Mouse (Mus musculus): ENCODE data around the gene Nmrk2.
A peak's percentile ranks its signal among the peaks of the same experiment; 100 is the strongest.

The Nmrk2 gene

DNA sequence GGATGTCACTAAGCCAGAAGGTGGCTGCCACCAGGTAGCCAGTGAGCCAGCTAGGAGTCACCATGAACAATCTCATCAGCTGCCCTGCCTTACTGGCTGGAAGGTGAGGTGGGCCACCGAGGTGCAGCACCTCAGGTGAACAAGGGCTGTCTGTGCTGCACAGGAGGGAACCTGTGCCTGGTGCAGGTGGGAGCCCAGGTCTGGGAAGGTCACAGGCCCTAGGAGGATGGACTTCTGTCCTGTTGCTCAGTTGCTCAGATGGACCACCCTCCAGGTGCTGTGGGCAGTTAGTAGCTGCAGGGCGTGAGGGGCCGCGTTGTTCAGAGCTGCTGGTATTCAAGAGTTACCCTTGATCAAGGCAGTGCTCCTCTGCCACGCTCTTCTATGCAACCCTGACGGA, 15.0 kb upstream of the Nmrk2 start:
- DNase-seq (ENCODE audit: low spot score in 2 of 2), result no peak

DNA sequence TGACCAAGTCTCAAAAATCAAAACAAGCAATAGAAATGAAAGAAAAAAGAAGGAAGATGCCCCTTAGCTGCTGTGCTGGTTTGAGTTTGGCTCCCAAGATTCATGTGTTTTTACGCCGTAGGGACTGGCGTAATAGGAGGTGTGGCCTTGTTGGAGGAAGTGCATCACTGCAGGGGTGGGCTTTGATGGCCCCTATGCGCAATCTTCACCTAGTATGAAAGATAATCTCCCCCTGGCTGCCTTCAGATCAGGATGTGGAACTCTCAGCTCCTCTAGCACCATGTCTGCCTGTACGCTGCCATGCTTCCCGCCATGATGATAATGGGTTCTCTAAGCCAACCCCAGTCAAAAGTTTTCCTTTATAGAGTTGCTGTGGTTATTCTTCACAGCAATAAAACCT, 14.4 kb upstream of the Nmrk2 start:
- DNase-seq (ENCODE audit: low spot score in 2 of 2), result no peak

DNA sequence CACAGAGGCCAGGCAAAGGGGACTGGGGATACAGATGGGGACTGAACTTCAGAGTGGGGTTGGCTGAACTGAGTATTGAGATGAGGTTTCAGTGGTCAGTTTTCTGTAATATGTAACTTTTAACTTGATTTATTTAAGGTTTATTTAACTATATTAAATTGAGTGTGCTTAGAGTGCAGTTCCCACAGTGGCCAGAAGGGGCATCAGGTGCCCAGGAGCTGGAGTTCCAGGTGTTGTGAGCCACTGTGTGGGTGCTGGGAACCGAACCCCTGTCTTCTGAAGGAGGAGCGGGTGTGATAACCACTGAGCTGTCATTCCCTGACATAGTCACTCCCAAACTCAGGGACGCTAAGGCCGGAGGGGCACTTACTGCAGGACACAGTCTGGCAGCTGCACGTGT, 8.3 kb upstream of the Nmrk2 start:
- no peak for DNase-seq (ENCODE audit: low spot score in 2 of 2)

- no peak for DNase-seq (ENCODE audit: low spot score in 2 of 2)
Measured at GRCm38 (mm10) chr10:81204137-81204536, 2.3 kb upstream of the Nmrk2 start.

DNA sequence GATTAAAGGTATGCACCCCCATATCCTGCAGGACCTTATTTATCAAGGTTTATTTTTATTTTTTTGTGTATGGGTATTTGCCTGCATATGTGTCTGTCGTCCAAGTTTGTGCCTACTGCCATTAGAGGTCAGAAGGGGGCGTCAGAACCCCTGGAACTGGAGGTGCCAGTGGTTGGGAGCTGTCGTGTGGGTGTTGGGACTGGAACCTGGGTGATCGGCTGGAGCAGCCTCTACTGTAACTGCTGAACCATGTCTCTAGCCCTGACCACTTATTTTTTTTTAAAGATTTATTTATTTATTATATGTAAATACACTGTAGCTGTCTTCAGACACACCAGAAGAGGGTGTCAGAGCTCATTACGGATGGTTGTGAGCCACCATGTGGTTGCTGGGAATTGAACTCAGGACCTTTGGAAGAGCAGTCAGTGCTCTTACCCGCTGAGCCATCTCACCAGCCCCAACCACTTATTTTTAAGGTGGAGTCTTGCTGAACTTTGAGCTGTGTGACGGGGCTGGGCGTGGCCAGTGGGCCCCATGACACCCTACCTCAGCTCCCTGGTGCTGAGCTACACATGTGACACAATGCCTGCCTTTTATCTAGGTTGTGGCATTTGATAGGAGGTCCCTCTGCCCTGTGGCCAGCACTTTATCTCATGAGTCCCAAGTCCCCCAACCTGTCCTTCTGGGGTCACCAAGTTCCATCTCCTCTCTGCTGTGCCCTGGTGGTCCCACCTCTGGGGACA, 1.3 kb upstream of the Nmrk2 start:
- DNase-seq (ENCODE audit: low spot score in 2 of 2), result no peak

DNA sequence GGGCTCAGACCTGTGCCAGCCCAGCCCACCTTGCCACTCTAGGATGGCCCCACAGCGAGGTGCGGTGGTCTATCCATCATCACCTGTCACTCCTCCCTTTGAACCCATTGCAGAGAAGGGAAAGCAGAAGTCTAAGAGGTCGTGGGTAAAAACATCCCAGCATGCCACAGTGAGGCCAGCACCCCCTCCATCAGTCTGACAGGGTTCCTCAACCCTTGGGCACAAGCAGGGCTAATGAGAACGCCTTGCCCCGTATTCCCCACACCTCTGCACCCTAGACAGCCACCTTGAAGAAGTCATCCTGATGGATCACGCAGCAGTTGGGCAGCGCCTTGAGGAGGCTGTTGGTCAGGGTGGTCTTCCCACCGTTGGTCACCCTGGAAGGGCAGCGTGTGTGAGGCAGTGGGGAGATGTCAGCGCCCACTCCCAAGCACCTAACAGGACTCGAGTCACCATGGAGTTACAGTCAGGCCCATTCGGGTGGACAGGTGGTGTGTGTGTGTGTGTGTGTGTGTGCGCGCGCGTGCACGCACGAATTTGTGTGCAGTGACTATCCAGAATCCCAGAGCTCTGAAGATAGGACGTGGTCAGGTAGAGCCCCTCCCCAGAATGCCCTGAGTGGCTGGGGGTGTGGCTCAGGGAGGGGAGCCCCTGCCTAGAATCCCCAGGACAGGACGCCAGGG, 1.1 kb downstream of the Nmrk2 start:
- no peak for DNase-seq (ENCODE audit: low spot score in 2 of 2)

DNA sequence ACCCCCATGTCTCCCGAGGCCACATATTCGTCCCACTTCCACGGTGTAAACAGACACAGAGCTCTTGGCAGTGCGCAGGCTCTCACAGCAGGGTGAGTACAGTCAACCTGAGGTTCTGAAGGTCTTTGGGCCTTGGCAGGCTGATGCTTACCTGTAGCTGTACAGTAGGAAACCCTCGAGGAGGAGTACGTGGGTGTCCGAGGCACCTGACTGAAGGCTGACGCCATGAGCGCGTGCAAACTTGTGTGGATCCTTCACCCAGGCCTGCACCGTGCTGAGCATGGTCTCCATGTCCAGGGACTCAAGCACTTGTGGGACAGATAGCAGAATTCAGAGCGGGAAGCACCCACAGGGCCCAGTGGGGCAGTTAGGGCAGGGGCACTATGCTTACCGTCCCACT, 1.7 kb downstream of the Nmrk2 start:
- DNase-seq (ENCODE audit: low spot score in 2 of 2), result no peak

DNA sequence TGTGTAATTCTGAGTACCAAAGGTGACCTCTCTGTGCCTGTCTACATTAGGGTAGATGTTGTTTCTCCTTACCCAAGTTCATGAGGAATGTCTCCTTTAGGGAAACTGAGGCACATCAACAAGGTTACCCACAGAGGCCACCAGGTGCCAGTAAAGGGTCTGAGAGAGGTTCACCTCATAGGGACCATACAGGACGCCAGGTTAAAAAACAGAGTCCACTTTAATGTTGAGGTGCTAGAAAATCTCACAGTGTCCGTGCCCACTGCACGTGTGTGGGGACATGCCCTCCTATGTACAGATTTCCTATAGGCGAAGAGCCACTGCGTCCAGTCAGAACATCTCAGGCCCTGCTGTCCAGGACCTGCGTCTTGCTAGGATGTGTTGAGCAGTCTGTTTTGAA, 2.9 kb downstream of the Nmrk2 start:
- no peak for DNase-seq (ENCODE audit: low spot score in 2 of 2)

- DNase-seq (ENCODE audit: low spot score in 2 of 2), result peak; percentile 60 to 73
Measured at GRCm38 (mm10) chr10:81198230-81198629, 3.6 kb downstream of the Nmrk2 start.

DNA sequence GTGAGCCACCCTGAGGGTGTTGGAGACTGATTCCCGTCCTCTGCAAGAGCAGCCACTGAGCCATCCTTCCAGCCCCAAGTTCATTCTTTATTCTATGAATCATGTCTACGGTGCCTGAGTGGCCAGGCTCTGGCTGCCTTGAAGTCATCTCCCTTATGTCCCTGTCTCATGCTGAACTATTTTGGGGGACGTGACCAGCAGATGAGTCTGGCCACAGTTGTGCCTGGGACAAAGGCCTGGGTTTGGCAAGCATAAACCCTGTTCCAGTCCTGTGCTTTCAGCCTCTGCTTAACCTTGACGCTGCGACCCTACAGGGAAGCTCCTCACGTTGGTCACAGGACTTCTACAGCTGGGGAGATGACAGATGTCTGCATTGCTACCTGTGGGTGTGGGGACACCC, 4.5 kb downstream of the Nmrk2 start:
- DNase-seq (ENCODE audit: low spot score in 2 of 2), result no peak

DNA sequence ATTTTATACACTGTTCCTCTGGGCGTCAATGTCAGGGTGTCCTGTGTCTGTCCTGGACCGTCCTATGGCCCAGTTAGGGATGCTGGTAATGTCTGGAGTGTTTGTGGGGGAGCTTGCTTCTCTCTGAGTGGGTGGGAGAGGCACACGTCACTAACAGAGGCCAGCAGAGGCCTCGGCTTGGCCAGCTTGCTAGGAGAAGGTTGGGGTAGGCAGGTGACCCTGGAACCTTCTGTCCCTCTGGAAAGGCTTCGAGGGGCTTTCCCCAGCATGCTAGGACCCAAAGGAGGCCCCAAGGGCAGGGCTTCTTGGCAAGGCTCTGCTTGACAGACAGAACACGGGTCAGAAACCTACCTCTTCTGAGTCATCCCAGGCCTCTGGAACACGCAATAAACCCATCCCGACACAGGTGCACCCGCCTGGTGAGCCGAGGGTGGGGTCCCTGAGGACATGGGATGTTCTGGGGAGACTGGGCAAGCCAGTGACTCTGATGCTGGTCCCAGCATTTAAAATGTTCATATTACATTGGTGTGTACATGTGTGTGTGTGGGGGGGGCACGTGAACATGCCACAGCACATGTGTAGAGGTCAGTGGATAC, 5.3 kb downstream of the Nmrk2 start:
- no peak for DNase-seq (ENCODE audit: low spot score in 2 of 2)

- no peak for DNase-seq (ENCODE audit: low spot score in 2 of 2)
Measured at GRCm38 (mm10) chr10:81195300-81195699, 6.6 kb downstream of the Nmrk2 start.

DNA sequence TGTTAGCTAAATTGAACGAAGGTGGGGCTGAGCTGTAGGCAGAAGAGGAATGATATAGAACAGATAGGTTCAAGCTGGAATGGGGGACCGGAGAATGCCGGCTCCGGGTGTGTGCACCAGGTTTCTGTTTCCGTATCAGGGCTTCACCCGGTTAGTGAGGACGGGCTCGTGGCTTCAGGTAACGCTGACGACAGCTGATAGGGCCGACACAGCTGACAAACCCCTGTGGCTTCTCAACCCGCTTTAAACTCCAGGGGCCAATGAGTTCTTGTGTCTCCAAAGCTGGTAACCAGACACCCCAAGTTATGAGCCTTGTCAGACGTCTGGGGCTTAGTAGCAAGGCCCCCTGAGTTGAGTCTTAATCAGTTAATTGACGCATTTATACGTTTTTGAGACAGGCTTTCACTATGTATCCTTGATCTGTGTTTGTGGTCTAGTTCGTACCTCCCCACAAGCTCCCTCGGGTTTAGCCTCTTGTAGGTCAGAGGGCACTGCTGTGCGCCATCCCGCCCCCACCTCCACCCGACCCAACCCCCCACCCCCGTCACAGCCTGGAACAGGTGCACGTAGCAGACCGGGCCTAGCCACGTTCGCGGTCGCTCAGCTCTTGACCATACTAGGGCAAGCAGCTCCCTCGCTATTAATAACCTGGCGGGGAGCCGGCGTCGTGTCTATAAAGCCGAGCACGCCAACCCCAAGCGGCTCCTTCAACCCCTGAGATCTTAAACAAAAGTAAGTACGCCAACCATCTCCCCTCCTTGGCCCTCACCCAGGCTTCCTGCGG, 7.7 kb downstream of the Nmrk2 start:
- peak; percentile 65 to 80 for DNase-seq (ENCODE audit: low spot score in 2 of 2)

DNA sequence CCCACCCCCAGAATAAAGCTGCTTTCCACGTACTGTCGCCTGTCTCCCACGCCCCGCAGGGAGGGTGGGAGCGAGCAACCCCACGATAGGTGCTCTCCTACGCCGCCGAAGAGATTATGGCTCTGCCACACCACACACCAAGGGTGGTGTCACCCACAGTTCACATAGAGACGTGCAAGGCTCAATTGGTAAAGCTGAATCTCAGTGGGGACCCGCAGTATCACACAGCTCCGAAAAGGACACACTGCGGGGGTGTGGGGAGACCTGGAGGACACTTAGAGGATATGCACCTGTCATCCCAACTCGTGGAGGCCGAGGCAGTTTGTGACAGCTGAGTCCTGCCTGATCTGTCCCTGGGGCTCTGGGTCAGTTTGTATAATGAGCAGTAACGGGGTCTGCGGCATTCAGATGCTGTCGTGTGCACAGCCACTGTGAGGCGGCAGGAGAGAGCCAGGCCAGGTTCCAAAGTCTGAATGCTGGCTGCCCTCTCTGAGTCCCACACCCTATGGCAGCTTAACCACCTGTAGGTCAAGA, 8.8 kb downstream of the Nmrk2 start:
- DNase-seq (ENCODE audit: low spot score in 2 of 2), result no peak

GRCm38 (mm10) chr10:81192270-81192967, 9.4 kb downstream of the Nmrk2 start:
- peak; percentile 81 to 87 for DNase-seq (ENCODE audit: low spot score in 2 of 2)

- DNase-seq (ENCODE audit: low spot score in 2 of 2), result no peak
Measured at GRCm38 (mm10) chr10:81191342-81191982, 10.4 kb downstream of the Nmrk2 start.

- DNase-seq (ENCODE audit: low spot score in 2 of 2), result no peak
Measured at GRCm38 (mm10) chr10:81190912-81191321, 10.9 kb downstream of the Nmrk2 start.

DNA sequence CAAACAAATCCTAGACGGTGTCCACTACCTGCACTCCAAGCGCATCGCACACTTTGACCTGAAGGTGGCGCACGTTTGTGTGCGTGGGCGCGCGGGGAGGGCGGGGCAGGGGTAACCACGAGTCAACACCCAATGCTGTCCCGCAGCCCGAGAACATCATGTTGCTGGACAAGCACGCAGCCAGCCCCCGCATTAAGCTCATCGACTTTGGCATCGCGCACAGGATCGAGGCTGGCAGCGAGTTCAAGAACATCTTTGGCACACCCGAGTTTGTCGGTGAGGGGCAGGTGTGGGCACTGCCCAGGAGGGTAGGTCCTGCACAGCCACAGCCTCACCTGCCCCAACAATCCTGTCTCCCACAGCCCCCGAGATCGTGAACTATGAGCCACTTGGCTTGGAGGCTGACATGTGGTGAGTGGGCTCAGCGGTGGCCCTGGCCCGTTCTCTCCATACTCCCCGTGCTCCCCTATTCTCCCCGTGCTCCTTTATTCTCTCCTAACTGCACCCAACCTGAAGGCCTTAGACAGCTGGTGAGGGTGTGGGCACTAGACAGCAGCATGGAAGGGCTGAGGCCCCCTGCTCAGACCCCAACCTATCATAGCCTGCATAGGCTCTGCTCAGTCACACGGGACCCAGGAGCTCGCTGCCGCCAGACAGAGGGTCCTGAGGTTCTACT, 11.5 kb downstream of the Nmrk2 start:
- DNase-seq (ENCODE audit: low spot score in 2 of 2), result no peak

DNA sequence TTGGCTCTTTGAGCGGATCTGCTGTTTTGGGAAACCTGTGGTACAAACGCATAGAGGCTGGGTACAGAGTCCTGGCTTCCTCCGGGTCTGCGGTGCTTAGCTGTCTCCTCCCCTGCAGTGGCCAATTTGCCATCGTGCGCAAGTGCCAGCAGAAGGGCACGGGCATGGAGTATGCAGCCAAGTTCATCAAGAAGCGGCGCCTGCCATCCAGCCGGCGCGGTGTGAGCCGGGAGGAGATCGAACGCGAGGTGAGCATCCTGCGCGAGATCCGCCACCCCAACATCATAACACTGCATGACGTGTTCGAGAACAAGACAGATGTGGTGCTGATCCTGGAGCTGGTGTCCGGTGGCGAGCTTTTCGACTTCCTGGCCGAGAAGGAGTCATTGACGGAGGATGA, 12.0 kb downstream of the Nmrk2 start:
- no peak for DNase-seq (ENCODE audit: low spot score in 2 of 2)

GRCm38 (mm10) chr10:81187161-81187560, 14.7 kb downstream of the Nmrk2 start:
- DNase-seq (ENCODE audit: low spot score in 2 of 2), result no peak

Measured in natural killer cell, adult 2 months (primary cell).